Mouse (Mus musculus) layer of hippocampus, adult 2 months (tissue): Measurements from ENCODE around the gene Mob3c. TPM values are rescaled to one million over a fixed set of nuclear protein-coding genes. Genes with fewer than 3 reads are reported as not detected.

Experiments used
- DNase-seq, 2 experiments: peaks; one replicate each; pipeline ENCODE4 v3.0.0; 2022; ENCODE audit warnings: low spot score in 2 of 2
- H3K27ac ChIP-seq: fragments of 200-600 bp; 2 replicates; pipeline ENCODE4 v1.8.1; 2022
- H3K4me3 ChIP-seq: fragments of 200-600 bp; 2 replicates; pipeline ENCODE4 v1.8.1; 2022; ENCODE audit warnings: mild to moderate bottlenecking
- CTCF ChIP-seq: fragments of 200-600 bp; conservative IDR thresholded peaks from 2 replicates; pipeline ENCODE4 v1.8.1; 2022; ENCODE audit warnings: antibody characterized with exemption, mild to moderate bottlenecking, moderate library complexity
- long read RNA-seq, 2 experiments: library from polyadenylated mRNA; stranded (forward); transcript quantifications; one replicate each; pipeline ENCODE4 v2.0.0; 2021; ENCODE audit warnings: borderline mapping rate in 2 of 2
- total RNA-seq, 2 experiments: library from RNA; stranded (reverse); gene quantifications; 2 replicates each; pipeline ENCODE4 v1.2.3; 2021

Mob3c gene
- total RNA-seq, result 1 to 10 TPM; 4.8 to 5.0 TPM
- long read RNA-seq, experiment 1, partial matches to known transcripts, result 1 of 2 reads
- long read RNA-seq, experiment 1, other reads (novel, unspliced or antisense), result 0 of 2 reads
- long read RNA-seq, experiment 2, result 0 reads

GRCm38 (mm10) chr4:115827888-115828571 lies at the start of gene Mob3c:
Mob3c (plus strand) TSS chr4:115828092.
- peak; percentile 34 to 53 for DNase-seq
- no peak for TF ChIP-seq CTCF
- Histone ChIP-seq H3K27ac (peak within 1 kb of the TSS; percentile 84), H3K4me3 (peak within 1 kb of the TSS; percentile 97)

- H3K4me3 ChIP-seq, result no peak overlapping the region
- H3K27ac ChIP-seq, result no peak overlapping the region
- no peak for TF ChIP-seq CTCF
- no peak for DNase-seq
These were observed 47.6 kb upstream of the Mob3c start for GRCm38 (mm10) chr4:115780269-115780668.

- DNase-seq, result no peak
- Histone ChIP-seq H3K4me3 (no peak within 1 kb of the TSS), H3K27ac (no peak within 1 kb of the TSS)
- TF ChIP-seq CTCF, result no peak
These were observed 47.0 kb upstream of the Mob3c start, which contains the start of gene Tex38 for GRCm38 (mm10) chr4:115780918-115781317. Tex38 (minus strand) TSS chr4:115781018.

- no peak overlapping the region for H3K4me3 ChIP-seq
- DNase-seq, result no peak
- TF ChIP-seq CTCF, result no peak
- no peak overlapping the region for H3K27ac ChIP-seq
These were observed 45.7 kb upstream of the Mob3c start for GRCm38 (mm10) chr4:115782026-115782805.

GRCm38 (mm10) chr4:115784769-115785510 lies 43.0 kb upstream of the Mob3c start, which contains the start of gene Atpaf1:
Atpaf1 (plus strand) TSS chr4:115784812.
- peak; percentile 58 for TF ChIP-seq CTCF
- DNase-seq, result peak; percentile 78 to 88
- Histone ChIP-seq H3K27ac (peak within 1 kb of the TSS; percentile 84), H3K4me3 (peak within 1 kb of the TSS; percentile 85)

GRCm38 (mm10) chr4:115785511-115786034 lies 42.3 kb upstream of the Mob3c start:
- TF ChIP-seq CTCF, result no peak
- DNase-seq, result no peak
- Histone ChIP-seq H3K4me3 (peak overlapping the region; percentile 85), H3K27ac (peak overlapping the region; percentile 84)

- TF ChIP-seq CTCF, result no peak
- no peak for DNase-seq
- Histone ChIP-seq H3K4me3 (no peak overlapping the region), H3K27ac (peak overlapping the region; percentile 66)
These were observed 37.0 kb upstream of the Mob3c start for GRCm38 (mm10) chr4:115790864-115791263.

GRCm38 (mm10) chr4:115795360-115795759 lies 32.5 kb upstream of the Mob3c start:
- Histone ChIP-seq H3K4me3 (no peak overlapping the region), H3K27ac (peak overlapping the region; percentile 81)
- no peak for TF ChIP-seq CTCF
- DNase-seq, result no peak

- DNase-seq, result no peak
- Histone ChIP-seq H3K27ac (no peak overlapping the region), H3K4me3 (no peak overlapping the region)
- TF ChIP-seq CTCF, result no peak
These were observed 27.9 kb upstream of the Mob3c start for GRCm38 (mm10) chr4:115799981-115800380.

- no peak overlapping the region for H3K4me3 ChIP-seq
- TF ChIP-seq CTCF, result no peak
- DNase-seq, result no peak
- no peak overlapping the region for H3K27ac ChIP-seq
These were observed 15.6 kb upstream of the Mob3c start for GRCm38 (mm10) chr4:115812326-115812725.

- TF ChIP-seq CTCF, result no peak
- Histone ChIP-seq H3K27ac (no peak overlapping the region), H3K4me3 (no peak overlapping the region)
- no peak for DNase-seq
These were observed 12.3 kb upstream of the Mob3c start for GRCm38 (mm10) chr4:115815606-115816005.

GRCm38 (mm10) chr4:115820199-115820598 lies 7.7 kb upstream of the Mob3c start:
- no peak for DNase-seq
- Histone ChIP-seq H3K4me3 (no peak overlapping the region), H3K27ac (no peak overlapping the region)
- no peak for TF ChIP-seq CTCF
